Mouse (Mus musculus): ENCODE measurements around the gene Rpa1. TPM values are rescaled to one million over a fixed set of nuclear protein-coding genes. Genes with fewer than 3 reads are reported as not detected.

The Rpa1 gene
- polyA plus RNA-seq, 1 experiment from 2014 or later, result 163 TPM

DNA sequence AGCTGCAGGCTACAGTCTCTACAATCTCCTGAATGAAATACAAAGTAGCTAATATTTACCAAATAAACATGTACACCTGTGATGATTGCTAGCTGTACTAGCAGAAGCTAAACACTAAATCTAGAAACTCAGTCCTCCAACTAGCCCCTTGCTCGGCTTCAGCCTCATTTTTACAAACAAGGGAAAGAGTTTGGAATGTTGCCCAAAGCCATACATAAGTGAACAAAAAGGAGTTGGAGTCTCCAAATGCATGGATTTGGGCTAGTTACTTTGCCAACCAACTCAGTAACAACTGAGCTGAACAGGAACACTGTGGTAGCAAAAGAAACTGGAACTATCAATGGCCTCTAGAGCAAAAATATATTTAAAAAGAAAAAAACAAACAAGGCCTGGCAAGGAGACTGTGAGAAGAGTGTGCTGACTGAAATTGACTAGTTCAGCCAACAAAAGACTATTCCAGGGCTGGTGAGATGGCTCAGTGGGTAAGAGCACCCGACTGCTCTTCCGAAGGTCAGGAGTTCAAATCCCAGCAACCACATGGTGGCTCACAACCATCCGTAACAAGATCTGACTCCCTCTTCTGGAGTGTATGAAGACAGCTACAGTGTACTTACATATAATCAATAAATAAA lies 1.5 kb downstream of the Rpa1 start:
- 67% methylated on average over 4 of the region's 4 CpGs for WGBS
- Histone ChIP-seq H3K4me3 (replicated peaks) (peak overlapping the region; percentile 70), H3K4me2 (peak overlapping the region; percentile 83), H3K9ac (replicated peaks) (no peak overlapping the region), H3K36me3 (peaks cover 7% of the 10 kb centered on the region; the same call in 1 of the 2 replicates), H3K4me1 (replicated peaks) (peaks cover 18% of the 10 kb centered on the region), H3K27me3 (no peaks in the 10 kb centered on the region), H3K27ac (no peak overlapping the region), H3K9me3 (no peaks in the 10 kb centered on the region)
- no peak for ATAC-seq (ENCODE audit: insufficient number of reproducible peaks, insufficient read depth, low FRiP score, low TSS enrichment, low read depth)

DNA sequence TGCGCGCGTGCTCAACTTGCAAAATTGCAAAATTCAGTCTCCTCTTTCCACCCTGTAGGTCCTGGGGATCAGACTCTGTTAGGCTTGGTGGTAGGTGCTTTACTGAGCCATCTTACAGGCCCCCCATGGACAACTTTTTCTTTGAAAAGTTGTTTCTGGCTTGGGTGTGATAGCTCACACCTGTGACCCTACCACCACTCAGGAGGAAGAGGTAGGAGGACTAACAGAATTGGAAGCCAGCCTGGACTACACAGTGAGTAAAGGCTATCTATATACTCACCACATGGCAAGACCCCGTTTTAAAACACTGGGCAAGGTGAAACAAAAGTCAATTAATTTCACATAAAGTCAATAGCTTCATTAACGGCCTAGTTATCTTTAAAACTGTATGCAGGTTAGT lies 3.4 kb downstream of the Rpa1 start:
- Histone ChIP-seq H3K4me1 (replicated peaks) (peaks cover 18% of the 10 kb centered on the region), H3K4me2 (no peak overlapping the region), H3K27me3 (no peaks in the 10 kb centered on the region), H3K36me3 (peaks cover 25% of the 10 kb centered on the region), H3K9me3 (no peaks in the 10 kb centered on the region), H3K9ac (replicated peaks) (no peak overlapping the region), H3K27ac (no peak overlapping the region), H3K4me3 (replicated peaks) (no peak overlapping the region)
- 88% methylated on average over 5 of the region's 5 CpGs for WGBS
- no peak for ATAC-seq (ENCODE audit: insufficient number of reproducible peaks, insufficient read depth, low FRiP score, low TSS enrichment, low read depth)

DNA sequence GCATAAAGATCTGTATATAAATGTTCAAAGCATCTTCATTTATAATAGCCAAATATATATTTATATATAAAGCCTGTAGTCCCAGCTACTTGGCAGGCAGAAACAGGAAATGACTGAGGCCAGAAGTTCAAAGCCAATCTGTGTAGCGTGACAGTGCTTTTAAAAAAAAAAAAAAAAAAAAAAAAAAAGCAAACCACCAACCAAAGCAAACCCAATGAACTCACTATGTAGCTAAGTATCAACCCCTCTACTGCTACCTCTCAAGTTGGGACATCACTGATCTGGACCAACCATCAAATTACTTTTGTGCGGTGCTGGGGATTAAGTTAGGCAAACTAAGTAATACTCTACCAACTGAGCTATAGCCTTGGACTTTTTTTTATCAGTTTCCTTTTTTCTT lies 4.0 kb downstream of the Rpa1 start:
- ATAC-seq (ENCODE audit: insufficient number of reproducible peaks, insufficient read depth, low FRiP score, low TSS enrichment, low read depth), result no peak
- Histone ChIP-seq H3K36me3 (peaks cover 30% of the 10 kb centered on the region), H3K4me2 (no peak overlapping the region), H3K27ac (no peak overlapping the region), H3K4me1 (replicated peaks) (peaks cover 18% of the 10 kb centered on the region), H3K4me3 (replicated peaks) (no peak overlapping the region), H3K27me3 (no peaks in the 10 kb centered on the region), H3K9ac (replicated peaks) (no peak overlapping the region), H3K9me3 (no peaks in the 10 kb centered on the region)
- 73% methylated on average over 2 of the region's 2 CpGs for WGBS

GRCm38 (mm10) chr11:75343096-75343495 lies 5.0 kb downstream of the Rpa1 start:
- no peak for ATAC-seq (ENCODE audit: insufficient number of reproducible peaks, insufficient read depth, low FRiP score, low TSS enrichment, low read depth)
- H3K36me3 ChIP-seq, result peaks cover 40% of the 10 kb centered on the region
- no peaks in the 10 kb centered on the region for H3K9me3 ChIP-seq
- H3K4me2 ChIP-seq, result no peak overlapping the region
- H3K4me3 ChIP-seq (replicated peaks), result no peak overlapping the region
- H3K4me1 ChIP-seq (replicated peaks), result peaks cover 14% of the 10 kb centered on the region
- H3K27me3 ChIP-seq, result no peaks in the 10 kb centered on the region
- WGBS, result 92% methylated on average over 2 of the region's 2 CpGs
- H3K27ac ChIP-seq, result no peak overlapping the region
- no peak overlapping the region for H3K9ac ChIP-seq (replicated peaks)

GRCm38 (mm10) chr11:75340698-75341345 lies 7.3 kb downstream of the Rpa1 start:
- no peak overlapping the region for H3K4me2 ChIP-seq
- no peaks in the 10 kb centered on the region for H3K9me3 ChIP-seq
- no peaks in the 10 kb centered on the region for H3K4me1 ChIP-seq (replicated peaks)
- no peak overlapping the region for H3K27ac ChIP-seq
- no peak for ATAC-seq (ENCODE audit: insufficient number of reproducible peaks, insufficient read depth, low FRiP score, low TSS enrichment, low read depth)
- H3K36me3 ChIP-seq, result peaks cover 63% of the 10 kb centered on the region
- H3K9ac ChIP-seq (replicated peaks), result no peak overlapping the region
- H3K4me3 ChIP-seq (replicated peaks), result no peak overlapping the region
- 87% methylated on average over 12 of the region's 12 CpGs for WGBS
- H3K27me3 ChIP-seq, result no peaks in the 10 kb centered on the region

- WGBS, result 91% methylated on average over 14 of the region's 14 CpGs
- H3K36me3 ChIP-seq, result peaks cover 70% of the 10 kb centered on the region
- no peaks in the 10 kb centered on the region for H3K9me3 ChIP-seq
- H3K4me2 ChIP-seq, result no peak overlapping the region
- no peak overlapping the region for H3K9ac ChIP-seq (replicated peaks)
- no peak overlapping the region for H3K4me3 ChIP-seq (replicated peaks)
- H3K27me3 ChIP-seq, result no peaks in the 10 kb centered on the region
- H3K4me1 ChIP-seq (replicated peaks), result no peaks in the 10 kb centered on the region
- ATAC-seq (ENCODE audit: insufficient number of reproducible peaks, insufficient read depth, low FRiP score, low TSS enrichment, low read depth), result no peak
- no peak overlapping the region for H3K27ac ChIP-seq
Measured at GRCm38 (mm10) chr11:75340076-75340475, 8.0 kb downstream of the Rpa1 start.

- H3K36me3 ChIP-seq, result peaks cover 86% of the 10 kb centered on the region
- no peak overlapping the region for H3K9ac ChIP-seq (replicated peaks)
- H3K27me3 ChIP-seq, result no peaks in the 10 kb centered on the region
- ATAC-seq (ENCODE audit: insufficient number of reproducible peaks, insufficient read depth, low FRiP score, low TSS enrichment, low read depth), result no peak
- H3K4me1 ChIP-seq (replicated peaks), result no peaks in the 10 kb centered on the region
- no peak overlapping the region for H3K27ac ChIP-seq
- no peak overlapping the region for H3K4me3 ChIP-seq (replicated peaks)
- H3K9me3 ChIP-seq, result no peaks in the 10 kb centered on the region
- 94% methylated on average over 7 of the region's 7 CpGs for WGBS
- no peak overlapping the region for H3K4me2 ChIP-seq
Measured at GRCm38 (mm10) chr11:75337246-75337645, 10.9 kb downstream of the Rpa1 start.

- no peaks in the 10 kb centered on the region for H3K27me3 ChIP-seq
- WGBS, result 86% methylated on average over 8 of the region's 8 CpGs
- no peak overlapping the region for H3K4me3 ChIP-seq (replicated peaks)
- no peak overlapping the region for H3K4me2 ChIP-seq
- no peak overlapping the region for H3K27ac ChIP-seq
- no peaks in the 10 kb centered on the region for H3K4me1 ChIP-seq (replicated peaks)
- H3K9ac ChIP-seq (replicated peaks), result no peak overlapping the region
- no peaks in the 10 kb centered on the region for H3K9me3 ChIP-seq
- peaks cover 88% of the 10 kb centered on the region for H3K36me3 ChIP-seq
- no peak for ATAC-seq (ENCODE audit: insufficient number of reproducible peaks, insufficient read depth, low FRiP score, low TSS enrichment, low read depth)
Measured at GRCm38 (mm10) chr11:75336676-75337075, 11.4 kb downstream of the Rpa1 start.

DNA sequence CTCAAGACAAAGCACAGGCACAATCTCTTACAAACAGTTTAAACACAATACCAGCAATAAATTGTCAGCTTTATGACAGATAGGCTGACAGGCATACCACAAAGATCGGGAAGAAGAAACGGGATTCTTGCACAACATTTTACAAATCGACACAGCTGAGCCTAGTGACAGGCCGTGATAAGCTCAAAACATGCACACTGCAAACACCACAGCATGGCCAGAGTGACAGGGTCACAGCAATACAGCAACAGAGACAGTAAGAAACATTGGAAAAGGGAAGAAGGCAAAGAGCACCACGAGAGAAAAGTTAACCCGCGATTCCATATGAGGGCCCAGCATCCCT lies 22.2 kb downstream of the Rpa1 start:
- no peak for ATAC-seq (ENCODE audit: insufficient number of reproducible peaks, insufficient read depth, low FRiP score, low TSS enrichment, low read depth)
- Histone ChIP-seq H3K27ac (no peak overlapping the region), H3K9ac (replicated peaks) (no peak overlapping the region), H3K4me3 (replicated peaks) (no peak overlapping the region), H3K27me3 (no peaks in the 10 kb centered on the region), H3K9me3 (no peaks in the 10 kb centered on the region), H3K36me3 (peaks cover 41% of the 10 kb centered on the region), H3K4me2 (no peak overlapping the region), H3K4me1 (replicated peaks) (peaks cover 15% of the 10 kb centered on the region; the same call in 1 of the 2 replicates)
- WGBS, result 82% methylated on average over 7 of the region's 7 CpGs

GRCm38 (mm10) chr11:75325116-75325968 lies 22.8 kb downstream of the Rpa1 start:
- Histone ChIP-seq H3K4me2 (no peak overlapping the region), H3K9ac (replicated peaks) (no peak overlapping the region), H3K27ac (no peak overlapping the region), H3K4me3 (replicated peaks) (no peak overlapping the region), H3K36me3 (peaks cover 35% of the 10 kb centered on the region), H3K4me1 (replicated peaks) (peaks cover 15% of the 10 kb centered on the region; the same call in 1 of the 2 replicates), H3K27me3 (no peaks in the 10 kb centered on the region), H3K9me3 (no peaks in the 10 kb centered on the region)
- no peak for ATAC-seq (ENCODE audit: insufficient number of reproducible peaks, insufficient read depth, low FRiP score, low TSS enrichment, low read depth)
- WGBS, result 72% methylated on average over 16 of the region's 16 CpGs

DNA sequence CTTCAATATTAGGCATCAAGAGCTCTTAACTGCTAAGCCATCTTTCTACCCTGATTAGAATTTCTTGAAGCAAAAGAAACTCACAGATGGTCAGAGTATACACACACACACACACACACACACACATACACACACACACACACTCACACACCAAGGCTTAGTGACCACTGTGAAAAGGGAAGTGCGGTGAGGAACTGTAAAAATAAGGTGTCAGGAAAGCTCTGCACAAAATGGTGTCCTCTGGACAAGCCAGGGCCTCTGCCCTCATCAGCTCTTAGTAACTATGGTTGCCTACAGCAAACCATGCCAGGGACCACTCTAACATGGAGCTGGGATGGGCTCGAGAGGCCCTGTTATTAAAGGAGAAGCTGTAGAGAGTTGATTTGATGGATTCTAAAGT lies 23.7 kb downstream of the Rpa1 start:
- Histone ChIP-seq H3K4me2 (no peak overlapping the region), H3K9ac (replicated peaks) (no peak overlapping the region), H3K9me3 (no peaks in the 10 kb centered on the region), H3K4me3 (replicated peaks) (no peak overlapping the region), H3K36me3 (peaks cover 31% of the 10 kb centered on the region), H3K27me3 (no peaks in the 10 kb centered on the region), H3K27ac (no peak overlapping the region), H3K4me1 (replicated peaks) (peaks cover 16% of the 10 kb centered on the region; the same call in 1 of the 2 replicates)
- 98% methylated on average over 2 of the region's 2 CpGs for WGBS
- no peak for ATAC-seq (ENCODE audit: insufficient number of reproducible peaks, insufficient read depth, low FRiP score, low TSS enrichment, low read depth)

Data from limb, embryonic 12.5 days (tissue).